Mouse (Mus musculus): Measurements from ENCODE around the gene Galnt11. TPM values are rescaled to one million over a fixed set of nuclear protein-coding genes. Genes with fewer than 3 reads are reported as not detected.
A peak's percentile ranks its signal among the peaks of the same experiment; 100 is the strongest.

The Galnt11 gene
- polyA plus RNA-seq, 1 experiment = 392 TPM

- 70% methylated on average over 10 of the region's 10 CpGs for WGBS
- H3K27me3 ChIP-seq (replicated peaks; ENCODE audit: control insufficient read depth, insufficient read depth, low read length) = no peaks in the 10 kb centered on the region
- peaks cover 5% of the 10 kb centered on the region for H3K36me3 ChIP-seq (ENCODE audit: control insufficient read depth, insufficient read depth, low read length)
- H3K4me3 ChIP-seq (ENCODE audit: insufficient read depth, low read depth, low read length) = no peak overlapping the region
- TF ChIP-seq CTCF (conservative IDR thresholded peaks at IDR 0.05; ENCODE audit: insufficient read depth, insufficient read length, low read depth, low read length) (no peak), POLR2A (IDR thresholded peaks at IDR 0.05; ENCODE audit: low read depth, low read length) (no peak)
- no peaks in the 10 kb centered on the region for H3K4me1 ChIP-seq (ENCODE audit: control insufficient read depth, insufficient read depth, low read length)
- H3K27ac ChIP-seq (ENCODE audit: insufficient read depth, low read depth, low read length) = no peak overlapping the region
- DNase-seq = no peak
Measured at GRCm38 (mm10) chr5:25275629-25276028, 53.9 kb downstream of the Galnt11 start.

GRCm38 (mm10) chr5:25276365-25276764 is 54.7 kb downstream of the Galnt11 start:
- WGBS = 81% methylated on average over 6 of the region's 6 CpGs
- Histone ChIP-seq H3K4me3 (ENCODE audit: insufficient read depth, low read depth, low read length) (no peak overlapping the region), H3K36me3 (ENCODE audit: control insufficient read depth, insufficient read depth, low read length) (peaks cover 5% of the 10 kb centered on the region), H3K27ac (ENCODE audit: insufficient read depth, low read depth, low read length) (no peak overlapping the region), H3K4me1 (ENCODE audit: control insufficient read depth, insufficient read depth, low read length) (no peaks in the 10 kb centered on the region), H3K27me3 (replicated peaks; ENCODE audit: control insufficient read depth, insufficient read depth, low read length) (no peaks in the 10 kb centered on the region)
- DNase-seq = no peak
- TF ChIP-seq CTCF (conservative IDR thresholded peaks at IDR 0.05; ENCODE audit: insufficient read depth, insufficient read length, low read depth, low read length) (no peak), POLR2A (IDR thresholded peaks at IDR 0.05; ENCODE audit: low read depth, low read length) (no peak)

- H3K4me1 ChIP-seq (ENCODE audit: control insufficient read depth, insufficient read depth, low read length) = no peaks in the 10 kb centered on the region
- H3K27ac ChIP-seq (ENCODE audit: insufficient read depth, low read depth, low read length) = no peak overlapping the region
- H3K4me3 ChIP-seq (ENCODE audit: insufficient read depth, low read depth, low read length) = no peak overlapping the region
- peaks cover 11% of the 10 kb centered on the region for H3K36me3 ChIP-seq (ENCODE audit: control insufficient read depth, insufficient read depth, low read length)
- DNase-seq = no peak
- TF ChIP-seq CTCF (conservative IDR thresholded peaks at IDR 0.05; ENCODE audit: insufficient read depth, insufficient read length, low read depth, low read length) (no peak), POLR2A (IDR thresholded peaks at IDR 0.05; ENCODE audit: low read depth, low read length) (no peak)
- 98% methylated on average over 13 of the region's 13 CpGs for WGBS
- no peaks in the 10 kb centered on the region for H3K27me3 ChIP-seq (replicated peaks; ENCODE audit: control insufficient read depth, insufficient read depth, low read length)
Measured at GRCm38 (mm10) chr5:25283988-25284387, 62.3 kb downstream of the Galnt11 start.

GRCm38 (mm10) chr5:25296830-25297229 is 75.1 kb downstream of the Galnt11 start:
- Histone ChIP-seq H3K4me3 (ENCODE audit: insufficient read depth, low read depth, low read length) (no peak overlapping the region), H3K27me3 (replicated peaks; ENCODE audit: control insufficient read depth, insufficient read depth, low read length) (no peaks in the 10 kb centered on the region), H3K4me1 (ENCODE audit: control insufficient read depth, insufficient read depth, low read length) (no peaks in the 10 kb centered on the region), H3K27ac (ENCODE audit: insufficient read depth, low read depth, low read length) (no peak overlapping the region), H3K36me3 (ENCODE audit: control insufficient read depth, insufficient read depth, low read length) (peaks cover 5% of the 10 kb centered on the region)
- no peak for DNase-seq
- 75% methylated on average over 3 of the region's 3 CpGs for WGBS
- TF ChIP-seq CTCF (conservative IDR thresholded peaks at IDR 0.05; ENCODE audit: insufficient read depth, insufficient read length, low read depth, low read length) (no peak), POLR2A (IDR thresholded peaks at IDR 0.05; ENCODE audit: low read depth, low read length) (no peak)

- H3K4me3 ChIP-seq (ENCODE audit: insufficient read depth, low read depth, low read length) = no peak overlapping the region
- peaks cover 12% of the 10 kb centered on the region for H3K36me3 ChIP-seq (ENCODE audit: control insufficient read depth, insufficient read depth, low read length)
- no peaks in the 10 kb centered on the region for H3K4me1 ChIP-seq (ENCODE audit: control insufficient read depth, insufficient read depth, low read length)
- DNase-seq = no peak
- H3K27me3 ChIP-seq (replicated peaks; ENCODE audit: control insufficient read depth, insufficient read depth, low read length) = no peaks in the 10 kb centered on the region
- 95% methylated on average over 2 of the region's 2 CpGs for WGBS
- H3K27ac ChIP-seq (ENCODE audit: insufficient read depth, low read depth, low read length) = no peak overlapping the region
- TF ChIP-seq CTCF (conservative IDR thresholded peaks at IDR 0.05; ENCODE audit: insufficient read depth, insufficient read length, low read depth, low read length) = no peak
- TF ChIP-seq POLR2A (IDR thresholded peaks at IDR 0.05; ENCODE audit: low read depth, low read length) = no peak
Measured at GRCm38 (mm10) chr5:25310226-25310625, 88.5 kb downstream of the Galnt11 start.

GRCm38 (mm10) chr5:25313881-25314280 is 92.2 kb downstream of the Galnt11 start:
- Histone ChIP-seq H3K4me1 (ENCODE audit: control insufficient read depth, insufficient read depth, low read length) (no peaks in the 10 kb centered on the region), H3K27ac (ENCODE audit: insufficient read depth, low read depth, low read length) (no peak overlapping the region), H3K36me3 (ENCODE audit: control insufficient read depth, insufficient read depth, low read length) (peaks cover 13% of the 10 kb centered on the region), H3K4me3 (ENCODE audit: insufficient read depth, low read depth, low read length) (no peak overlapping the region), H3K27me3 (replicated peaks; ENCODE audit: control insufficient read depth, insufficient read depth, low read length) (no peaks in the 10 kb centered on the region)
- no peak for TF ChIP-seq POLR2A (IDR thresholded peaks at IDR 0.05; ENCODE audit: low read depth, low read length)
- no peak for TF ChIP-seq CTCF (conservative IDR thresholded peaks at IDR 0.05; ENCODE audit: insufficient read depth, insufficient read length, low read depth, low read length)
- 68% methylated on average over 6 of the region's 6 CpGs for WGBS
- DNase-seq = peak; percentile 28

Other genes with a start within 250 kb of the Galnt11 start
- 29.5 and 36.8 TPM in 2 replicates for gene Prkag2, start 121.3 kb upstream of the Galnt11 start, polyA plus RNA-seq (2012; rRNA removed)
- gene Galntl5, start 40.4 kb upstream of the Galnt11 start, polyA plus RNA-seq (2012; rRNA removed) = 0.05 and 0.06 TPM in 2 replicates
- not detected in 2 replicates for gene E130116L18Rik, start 1.2 kb downstream of the Galnt11 start, polyA plus RNA-seq (2012; rRNA removed)